ENCODE assay signal across 21 mouse cellular contexts in the genomic region with DNA sequence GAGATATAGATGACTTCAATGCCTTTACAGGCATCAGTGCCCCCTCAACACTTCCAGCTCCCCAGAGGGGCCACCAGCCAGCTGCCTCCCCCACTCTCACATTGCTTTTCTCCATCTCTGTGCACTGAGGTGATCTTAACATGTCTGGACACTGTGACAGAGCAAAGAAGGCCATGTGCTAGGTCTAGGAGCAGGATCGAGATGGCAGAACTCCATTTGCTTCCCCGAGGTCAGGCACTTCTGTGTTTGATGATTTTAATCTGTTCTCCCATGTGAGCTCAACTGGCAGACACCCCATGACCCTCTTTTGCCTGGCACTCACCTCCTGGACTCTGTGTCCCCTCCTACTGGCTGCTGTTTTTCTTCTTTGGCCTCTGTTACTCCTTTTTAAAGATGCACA.
DNase-seq lines count a peak whose midpoint lies in the region; ATAC-seq lines count a peak whose summit lies in the region.
"Had no signal": no experiment of that assay in that cellular context is flagged by ENCODE, and none has a peak within 500 bp of the region (broad histone marks: within the 10 kb centered on the region; RNA-seq: fewer than 3 reads in every experiment).

No protein-coding gene starts in this region.

- intact Hi-C loops in left cerebral cortex, postnatal 4 days (cut with DNase I): no loop called here

- no peak for DNase-seq in frontal cortex, postnatal 14 days (ENCODE audit: low spot score in 2 of 2)
- DNase-seq in left cerebral cortex, postnatal 4 days: peak; percentile 46
- no peak for DNase-seq in left cerebral cortex, adult 9 months (ENCODE audit: low spot score in 2 of 2)
- peak; percentile 50 for DNase-seq in MN1 (ENCODE audit: low spot score)
- peak; percentile 69 for DNase-seq in adipocyte (ENCODE audit: low spot score)
- no peak for DNase-seq in right cerebral cortex, postnatal 25 days
- DNase-seq: adrenal gland, postnatal 36 days; B cell, adult 2 months; cerebellum, adult 11 months; cerebellum, adult 9-11 months; gastrocnemius, postnatal 10 days; heart, postnatal 10 days; kidney, adult 11 months; kidney, postnatal 4 days; right cerebral cortex, adult 18-20 months; thymus, adult 2 months; thymus, postnatal 4 days had no signal

- ATAC-seq in frontal cortex, adult (ENCODE audit: low TSS enrichment): peak; percentile 38; the same call in 1 of the 2 replicates
- ATAC-seq: activated CD4-positive, CD25-positive, alpha-beta regulatory T cell, adult 4 months; forebrain, embryonic 13.5 days; midbrain, embryonic 15.5 days had no signal

Comparison
In these comparisons a context has a peak if more than half of its experiments do, and no peak if none do; other contexts are left out.
1. DNase-seq: peak in left cerebral cortex, postnatal 4 days (single experiment), MN1 (single experiment) and adipocyte (single experiment); none in frontal cortex, postnatal 14 days (0 of 2), left cerebral cortex, adult 9 months (0 of 2) and right cerebral cortex, postnatal 25 days (single experiment).